Mouse (Mus musculus): ENCODE measurements around the gene Chrm4. TPM values are rescaled to one million over a fixed set of nuclear protein-coding genes. Genes with fewer than 3 reads are reported as not detected.

Chrm4 gene
- polyA plus RNA-seq, 1 experiment from 2014 or later: 0.67 TPM

- Histone ChIP-seq H3K4me1 (replicated peaks; ENCODE audit: control insufficient read depth, insufficient read depth, low read length) (peaks cover 14% of the 10 kb centered on the region), H3K27ac (no peak overlapping the region), H3K36me3 (replicated peaks; ENCODE audit: control insufficient read depth, insufficient read depth) (no peaks in the 10 kb centered on the region), H3K27me3 (ENCODE audit: control insufficient read depth, insufficient read depth, low read length) (no peaks in the 10 kb centered on the region), H3K9me3 (ENCODE audit: control insufficient read depth, low read length) (no peaks in the 10 kb centered on the region), H3K9ac (no peak overlapping the region), H3K4me3 (replicated peaks; ENCODE audit: low read length) (no peak overlapping the region), H3K4me2 (replicated peaks) (no peak overlapping the region; the same call in 1 of the 2 replicates)
- DNase-seq (ENCODE audit: low spot score): no peak
- 80% methylated on average over 3 of the region's 3 CpGs for WGBS
- ATAC-seq (ENCODE audit: low FRiP score): no peak
Observed at GRCm38 (mm10) chr2:91964610-91965204, 37.7 kb downstream of the Chrm4 start.

DNA sequence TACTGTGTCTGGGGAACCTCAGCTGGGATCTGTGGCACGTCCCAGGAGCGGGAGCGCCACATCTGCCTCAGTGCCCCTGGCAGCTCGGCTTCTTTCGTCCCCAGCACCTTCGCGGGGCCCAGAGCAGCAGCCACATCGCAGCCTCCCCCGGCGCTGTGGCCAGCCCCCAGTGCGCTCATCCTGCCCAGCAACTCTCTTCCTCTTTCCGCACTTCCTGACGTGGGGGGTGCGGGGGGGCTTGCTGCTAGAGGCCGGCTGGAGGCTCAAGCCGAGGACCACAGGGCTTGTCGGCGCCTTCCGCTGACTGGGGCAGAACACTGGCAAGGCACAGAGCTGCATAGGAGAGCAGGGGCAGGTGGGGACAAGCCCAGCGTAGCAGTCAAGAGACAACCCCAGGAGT, 38.4 kb downstream of the Chrm4 start:
- Histone ChIP-seq H3K4me3 (replicated peaks; ENCODE audit: low read length) (0 out of 2 replicates have a peak overlapping the region, but pooled peaks have one; percentile 12), H3K4me1 (replicated peaks; ENCODE audit: control insufficient read depth, insufficient read depth, low read length) (peaks cover 14% of the 10 kb centered on the region), H3K9me3 (ENCODE audit: control insufficient read depth, low read length) (no peaks in the 10 kb centered on the region), H3K4me2 (replicated peaks) (no peak overlapping the region; the same call in 1 of the 2 replicates), H3K9ac (no peak overlapping the region), H3K27me3 (ENCODE audit: control insufficient read depth, insufficient read depth, low read length) (no peaks in the 10 kb centered on the region), H3K36me3 (replicated peaks; ENCODE audit: control insufficient read depth, insufficient read depth) (no peaks in the 10 kb centered on the region), H3K27ac (no peak overlapping the region)
- WGBS: 21% methylated on average over 20 of the region's 20 CpGs
- ATAC-seq (ENCODE audit: low FRiP score): no peak
- no peak for DNase-seq (ENCODE audit: low spot score)

- H3K9me3 ChIP-seq (ENCODE audit: control insufficient read depth, low read length): no peaks in the 10 kb centered on the region
- H3K27ac ChIP-seq: no peak overlapping the region
- H3K36me3 ChIP-seq (replicated peaks; ENCODE audit: control insufficient read depth, insufficient read depth): no peaks in the 10 kb centered on the region
- H3K27me3 ChIP-seq (ENCODE audit: control insufficient read depth, insufficient read depth, low read length): no peaks in the 10 kb centered on the region
- no peak overlapping the region for H3K9ac ChIP-seq
- no peak for DNase-seq (ENCODE audit: low spot score)
- WGBS: 89% methylated on average over 5 of the region's 5 CpGs
- H3K4me3 ChIP-seq (replicated peaks; ENCODE audit: low read length): no peak overlapping the region
- ATAC-seq (ENCODE audit: low FRiP score): no peak
- H3K4me2 ChIP-seq (replicated peaks): no peak overlapping the region
- H3K4me1 ChIP-seq (replicated peaks; ENCODE audit: control insufficient read depth, insufficient read depth, low read length): peaks cover 18% of the 10 kb centered on the region
Observed at GRCm38 (mm10) chr2:91966367-91966766, 39.3 kb downstream of the Chrm4 start.

- H3K9ac ChIP-seq: no peak overlapping the region
- ATAC-seq (ENCODE audit: low FRiP score) (no peak), DNase-seq (ENCODE audit: low spot score) (no peak)
- peaks cover 13% of the 10 kb centered on the region for H3K4me1 ChIP-seq (replicated peaks; ENCODE audit: control insufficient read depth, insufficient read depth, low read length)
- H3K9me3 ChIP-seq (ENCODE audit: control insufficient read depth, low read length): no peaks in the 10 kb centered on the region
- H3K36me3 ChIP-seq (replicated peaks; ENCODE audit: control insufficient read depth, insufficient read depth): no peaks in the 10 kb centered on the region
- no peaks in the 10 kb centered on the region for H3K27me3 ChIP-seq (ENCODE audit: control insufficient read depth, insufficient read depth, low read length)
- WGBS: 64% methylated on average over 11 of the region's 11 CpGs
- H3K4me3 ChIP-seq (replicated peaks; ENCODE audit: low read length): no peak overlapping the region
- H3K4me2 ChIP-seq (replicated peaks): no peak overlapping the region
- no peak overlapping the region for H3K27ac ChIP-seq
Observed at GRCm38 (mm10) chr2:91967962-91968361, 40.9 kb downstream of the Chrm4 start.

- no peak for DNase-seq (ENCODE audit: low spot score)
Observed at GRCm38 (mm10) chr2:91971231-91972097, 44.4 kb downstream of the Chrm4 start.

GRCm38 (mm10) chr2:91972121-91972566, 45.1 kb downstream of the Chrm4 start:
- Histone ChIP-seq H3K4me2 (replicated peaks) (no peak overlapping the region), H3K27ac (peak overlapping the region; percentile 67; the same call in 1 of the 2 replicates), H3K36me3 (replicated peaks; ENCODE audit: control insufficient read depth, insufficient read depth) (no peaks in the 10 kb centered on the region), H3K4me3 (replicated peaks; ENCODE audit: low read length) (no peak overlapping the region), H3K9me3 (ENCODE audit: control insufficient read depth, low read length) (no peaks in the 10 kb centered on the region), H3K27me3 (ENCODE audit: control insufficient read depth, insufficient read depth, low read length) (peaks cover 29% of the 10 kb centered on the region), H3K4me1 (replicated peaks; ENCODE audit: control insufficient read depth, insufficient read depth, low read length) (peaks cover 23% of the 10 kb centered on the region), H3K9ac (no peak overlapping the region)
- no peak for DNase-seq (ENCODE audit: low spot score)
- WGBS: 28% methylated on average over 13 of the region's 13 CpGs
- no peak for ATAC-seq (ENCODE audit: low FRiP score)

More at GRCm38 (mm10) chr2:91971231-91972097, 44.4 kb downstream of the Chrm4 start:
- 13% methylated on average over 21 of the region's 21 CpGs for whole genome bisulfite sequencing
- H3K9ac ChIP-seq: 0 out of 2 replicates have a peak overlapping the region, but pooled peaks have one; percentile 26
- peak; percentile 26; the same call in 1 of the 2 replicates for ATAC-seq (ENCODE audit: low FRiP score)
- H3K4me1 ChIP-seq (replicated peaks; ENCODE audit: control insufficient read depth, insufficient read depth, low read length): peaks cover 23% of the 10 kb centered on the region
- peak overlapping the region; percentile 67 for H3K27ac ChIP-seq
- no peak overlapping the region for H3K4me3 ChIP-seq (replicated peaks; ENCODE audit: low read length)
- H3K27me3 ChIP-seq (ENCODE audit: control insufficient read depth, insufficient read depth, low read length): peaks cover 22% of the 10 kb centered on the region
- no peaks in the 10 kb centered on the region for H3K36me3 ChIP-seq (replicated peaks; ENCODE audit: control insufficient read depth, insufficient read depth)
- peak overlapping the region; percentile 27 for H3K4me2 ChIP-seq (replicated peaks)
- H3K9me3 ChIP-seq (ENCODE audit: control insufficient read depth, low read length): no peaks in the 10 kb centered on the region

DNA sequence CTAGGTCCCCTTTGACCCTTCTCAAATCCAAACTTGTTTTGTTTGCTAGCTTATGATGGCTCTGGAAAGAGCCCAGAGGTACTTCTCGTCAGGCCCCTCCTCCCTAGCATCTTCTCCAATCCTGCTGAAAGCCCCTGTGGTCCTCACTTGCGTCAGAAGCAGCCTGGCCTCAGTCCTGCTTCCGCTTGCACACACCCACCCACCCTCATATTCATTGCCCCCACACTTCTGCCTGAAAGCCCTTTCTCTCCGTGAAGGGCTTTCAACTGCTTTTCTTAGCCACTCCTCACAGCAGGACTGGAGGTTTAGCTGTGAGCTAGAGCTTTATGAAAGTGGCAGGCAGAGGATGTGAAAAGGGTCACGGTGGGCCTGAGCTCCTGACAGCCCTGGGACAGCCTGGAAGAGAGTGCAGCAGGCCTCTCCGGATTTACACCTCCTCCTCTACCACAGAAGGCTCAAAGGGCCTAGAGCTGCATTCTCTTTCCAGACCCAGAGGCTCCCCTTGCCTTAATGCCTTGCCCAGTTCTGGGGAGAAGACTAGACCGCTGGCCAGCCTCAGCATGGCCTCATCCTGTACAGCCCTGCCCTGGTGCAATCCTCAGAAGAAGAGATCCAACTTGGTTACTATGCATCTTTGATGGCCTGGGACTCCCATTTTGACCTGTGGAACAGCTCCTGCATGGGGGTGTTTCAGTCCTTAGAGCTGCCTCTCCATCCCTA, 46.5 kb downstream of the Chrm4 start:
- H3K27me3 ChIP-seq (ENCODE audit: control insufficient read depth, insufficient read depth, low read length): peaks cover 31% of the 10 kb centered on the region
- 34% methylated on average over 7 of the region's 7 CpGs for WGBS
- H3K4me3 ChIP-seq (replicated peaks; ENCODE audit: low read length): no peak overlapping the region
- H3K4me1 ChIP-seq (replicated peaks; ENCODE audit: control insufficient read depth, insufficient read depth, low read length): peaks cover 23% of the 10 kb centered on the region
- no peaks in the 10 kb centered on the region for H3K36me3 ChIP-seq (replicated peaks; ENCODE audit: control insufficient read depth, insufficient read depth)
- ATAC-seq (ENCODE audit: low FRiP score) (no peak), DNase-seq (ENCODE audit: low spot score) (no peak)
- no peak overlapping the region for H3K4me2 ChIP-seq (replicated peaks)
- H3K9ac ChIP-seq: no peak overlapping the region
- no peaks in the 10 kb centered on the region for H3K9me3 ChIP-seq (ENCODE audit: control insufficient read depth, low read length)
- no peak overlapping the region for H3K27ac ChIP-seq

DNA sequence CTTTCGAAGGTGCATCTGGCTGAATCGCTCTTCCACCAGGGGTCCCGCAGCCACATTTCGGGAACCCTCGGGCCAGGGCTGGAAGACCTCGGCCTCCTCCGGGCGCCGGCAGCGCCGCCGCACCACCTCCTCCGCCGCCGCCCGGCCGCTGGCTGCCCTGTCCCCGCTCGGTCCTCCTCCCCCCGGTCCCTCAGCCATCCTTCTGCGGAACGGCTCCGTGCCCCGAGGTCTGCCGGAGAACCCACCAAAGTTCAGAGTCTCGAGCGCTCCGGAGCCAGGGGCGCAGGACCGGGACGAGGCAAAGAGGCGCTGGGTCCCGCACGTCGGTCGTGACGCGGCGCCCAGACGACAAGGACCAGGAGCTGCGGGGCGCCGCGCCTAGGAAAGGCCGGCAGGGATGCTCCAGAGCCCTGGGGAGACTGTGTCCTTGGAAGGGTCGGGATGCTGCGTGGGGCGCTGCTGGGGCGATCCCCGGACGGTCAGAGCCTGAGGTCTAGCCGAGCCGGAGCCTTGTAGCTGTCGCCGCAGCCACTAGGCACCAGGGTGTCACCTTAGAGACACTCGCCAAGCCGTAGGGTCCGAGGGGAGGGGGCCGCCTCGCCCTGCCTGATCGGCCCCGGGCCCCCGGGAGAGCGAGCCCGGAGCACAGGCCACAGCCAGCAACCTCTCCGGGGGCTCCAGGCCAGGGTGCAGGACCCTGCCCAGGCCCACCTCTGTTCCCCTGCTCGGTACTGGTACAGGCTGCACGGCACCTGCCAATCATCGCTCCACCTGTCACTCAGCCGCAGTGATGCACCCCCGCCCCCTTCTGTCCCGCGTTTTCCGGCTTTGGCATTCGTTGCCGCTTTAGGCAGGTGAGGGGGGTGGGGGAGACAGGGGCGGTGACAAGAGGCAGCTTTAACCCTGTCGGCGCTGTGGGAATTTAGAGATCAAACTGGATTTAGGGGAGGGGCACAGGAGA, 48.8 kb downstream of the Chrm4 start, which contains the start of gene Dgkz:
TSS of gene Dgkz (minus strand) at position 284 of the 961 bp plus-strand sequence.
- Histone ChIP-seq H3K27me3 (ENCODE audit: control insufficient read depth, insufficient read depth, low read length) (peaks cover 31% of the 10 kb centered on the region), H3K4me3 (replicated peaks; ENCODE audit: low read length) (peak within 1 kb of the TSS; percentile 37), H3K4me2 (replicated peaks) (peak within 1 kb of the TSS; percentile 60), H3K4me1 (replicated peaks; ENCODE audit: control insufficient read depth, insufficient read depth, low read length) (peaks cover 22% of the 10 kb centered on the region), H3K36me3 (replicated peaks; ENCODE audit: control insufficient read depth, insufficient read depth) (no peaks in the 10 kb centered on the region), H3K9me3 (ENCODE audit: control insufficient read depth, low read length) (no peaks in the 10 kb centered on the region), H3K9ac (peak within 1 kb of the TSS; percentile 53), H3K27ac (no peak within 1 kb of the TSS)
- WGBS: 1% methylated on average over 77 of the region's 79 CpGs
- DNase-seq (ENCODE audit: low spot score) (no peak), ATAC-seq (ENCODE audit: low FRiP score) (peak; percentile 28; the same call in 1 of the 2 replicates)

All from hindbrain, embryonic 14.5 days (tissue).